Mouse (Mus musculus) limb, embryonic 11.5 days (tissue): ENCODE results near the gene Anapc11. TPM values are rescaled to one million over a fixed set of nuclear protein-coding genes. Genes with fewer than 3 reads are reported as not detected.
"Not testable (repeated sequence)": the region's sequence is repeated elsewhere in the genome, so short reads cannot be mapped to it uniquely, and the experiment has no call there.

Source experiments
- ATAC-seq: fragments of 200-750 bp; cut with Nextera tagmentation; 2 replicates; pipeline ENCODE4 v1.8.0; 2017; ENCODE audit warnings: low read depth; ENCODE audit not compliant: insufficient number of reproducible peaks, low FRiP score, low TSS enrichment
- DNase-seq: peaks from one replicate; pipeline ENCODE4 v3.0.0-alpha.2; 2015; ENCODE audit warnings: low spot score
- H3K27ac ChIP-seq: fragments of 300-500 bp; sonication (generic); replicated peaks from 2 replicates; pipeline ENCODE4 v1.5.1; 2014; ENCODE audit warnings: low read depth, mild to moderate bottlenecking, low read length
- H3K27me3 ChIP-seq: fragments of 300-500 bp; sonication (generic); 2 replicates; pipeline ENCODE4 v1.6.1; 2014; ENCODE audit warnings: mild to moderate bottlenecking, low read length, mixed read lengths; ENCODE audit not compliant: control insufficient read depth, insufficient read depth
- H3K36me3 ChIP-seq: fragments of 300-500 bp; sonication (generic); 2 replicates; pipeline ENCODE4 v1.6.1; 2014; ENCODE audit warnings: mild to moderate bottlenecking, low read length, moderate library complexity, mixed read lengths; ENCODE audit not compliant: control insufficient read depth, insufficient read depth
- H3K4me1 ChIP-seq: fragments of 300-500 bp; sonication (generic); 2 replicates; pipeline ENCODE4 v1.6.1; 2014; ENCODE audit warnings: low read length, mixed read lengths; ENCODE audit not compliant: control insufficient read depth, insufficient read depth
- H3K4me2 ChIP-seq: fragments of 300-500 bp; sonication (generic); 2 replicates; pipeline ENCODE4 v1.6.1; 2014; ENCODE audit warnings: low read depth, mild to moderate bottlenecking, moderate library complexity; ENCODE audit not compliant: severe bottlenecking
- H3K4me3 ChIP-seq: fragments of 300-500 bp; sonication (generic); 2 replicates; pipeline ENCODE4 v1.5.1; 2014; ENCODE audit warnings: low read depth, low read length
- H3K9ac ChIP-seq: fragments of 300-500 bp; sonication (generic); 2 replicates; pipeline ENCODE4 v1.6.1; 2014; ENCODE audit warnings: mild to moderate bottlenecking, low read length
- H3K9me3 ChIP-seq: fragments of 300-500 bp; sonication (generic); 2 replicates; pipeline ENCODE4 v1.6.1; 2016; ENCODE audit warnings: low read length; ENCODE audit not compliant: control insufficient read depth
- WGBS: fragments of 180-500 bp; shearing (Covaris S2); extraction: QIAGEN DNeasy Blood & Tissue Kit; methylation state at CpG from one replicate; pipeline ENCODE4 v1.1.7; 2014; 5-methylcytosine and 5-hydroxymethylcytosine counted together
- polyA plus RNA-seq: library from polyadenylated mRNA; unstranded; fragments of >200 nt; fragmentation: Nextera tagmentation; extraction: Ambion mirVana; gene quantifications from 2 replicates; pipeline ENCODE4 v1.2.1, GENCODE M21; 2014

Anapc11 gene
- polyA plus RNA-seq, 1 experiment from 2014 or later, result 223 TPM

GRCm38 (mm10) chr11:120582268-120582981, 15.8 kb upstream of the Anapc11 start:
- WGBS, result 81% methylated on average over 8 of the region's 8 CpGs
- Histone ChIP-seq H3K36me3 (peaks cover 31% of the 10 kb centered on the region), H3K9me3 (peaks cover 2% of the 10 kb centered on the region; the same call in 1 of the 2 replicates), H3K4me3 (peak overlapping the region; percentile 85), H3K9ac (peak overlapping the region; percentile 96), H3K27ac (peak overlapping the region; percentile 78), H3K4me1 (peaks cover 12% of the 10 kb centered on the region), H3K4me2 (peak overlapping the region; percentile 96), H3K27me3 (no peaks in the 10 kb centered on the region)
- no peak for DNase-seq
- no peak for ATAC-seq

DNA sequence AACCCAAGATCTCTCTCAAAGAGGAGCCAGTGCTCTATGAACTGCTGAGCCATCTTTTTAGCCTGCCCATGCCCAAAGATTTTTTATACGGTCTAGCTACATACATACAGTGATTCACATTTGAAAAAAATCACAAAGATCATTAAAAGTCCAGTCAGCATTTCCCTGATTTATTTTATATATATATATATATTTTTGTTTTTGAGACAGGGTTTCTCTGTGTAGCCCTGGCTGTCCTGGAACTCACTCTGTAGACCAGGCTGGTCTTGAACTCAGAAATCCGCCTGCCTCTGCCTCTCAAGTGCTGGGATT, 15.3 kb upstream of the Anapc11 start:
- H3K27me3 ChIP-seq, H3K9me3 ChIP-seq, H3K27ac ChIP-seq, H3K9ac ChIP-seq, H3K4me3 ChIP-seq, H3K4me2 ChIP-seq, ATAC-seq, DNase-seq: not testable (repeated sequence)
- WGBS, result 86% methylated on average over 2 of the region's 2 CpGs
- peaks cover 27% of the 10 kb centered on the region for H3K36me3 ChIP-seq
- H3K4me1 ChIP-seq, result peaks cover 12% of the 10 kb centered on the region

DNA sequence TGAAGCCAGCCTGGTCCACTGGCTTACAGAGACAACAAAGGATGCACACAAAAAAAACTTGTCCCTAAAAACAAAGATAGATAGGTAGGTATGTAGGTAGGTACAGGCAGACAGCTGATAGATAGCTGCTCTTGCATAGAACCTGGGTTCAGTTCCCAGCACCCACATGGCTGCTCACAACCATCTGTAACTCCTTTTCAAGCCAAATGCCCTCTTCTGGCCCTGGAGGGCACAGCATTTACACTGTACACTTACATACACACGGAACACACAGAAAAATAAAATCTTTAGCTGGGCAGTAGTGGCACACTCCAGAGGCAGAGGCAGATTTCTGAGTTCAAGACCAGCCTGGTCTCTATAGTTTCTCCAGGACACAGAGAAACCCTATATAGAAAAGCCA, 14.3 kb upstream of the Anapc11 start:
- WGBS, result 97% methylated on average over 1 of the region's 1 CpGs
- Histone ChIP-seq H3K9me3 (peaks cover 2% of the 10 kb centered on the region; the same call in 1 of the 2 replicates), H3K4me3 (no peak overlapping the region; the same call in 1 of the 2 replicates), H3K36me3 (peaks cover 20% of the 10 kb centered on the region), H3K9ac (no peak overlapping the region), H3K27me3 (no peaks in the 10 kb centered on the region), H3K4me1 (peaks cover 12% of the 10 kb centered on the region), H3K4me2 (no peak overlapping the region), H3K27ac (no peak overlapping the region)
- ATAC-seq (no peak), DNase-seq (no peak)

GRCm38 (mm10) chr11:120588531-120588930, 9.7 kb upstream of the Anapc11 start:
- DNase-seq, result no peak
- H3K27ac ChIP-seq, result no peak overlapping the region
- no peak for ATAC-seq
- 94% methylated on average over 6 of the region's 6 CpGs for WGBS
- H3K4me2 ChIP-seq, result no peak overlapping the region
- peaks cover 29% of the 10 kb centered on the region for H3K36me3 ChIP-seq
- H3K4me1 ChIP-seq, result no peaks in the 10 kb centered on the region
- peaks cover 2% of the 10 kb centered on the region; the same call in 1 of the 2 replicates for H3K9me3 ChIP-seq
- H3K9ac ChIP-seq, result no peak overlapping the region
- no peak overlapping the region for H3K4me3 ChIP-seq
- no peaks in the 10 kb centered on the region for H3K27me3 ChIP-seq

- H3K9ac ChIP-seq, result peak overlapping the region; percentile 100
- H3K4me1 ChIP-seq, result peaks cover 14% of the 10 kb centered on the region
- ATAC-seq (peak; percentile 29), DNase-seq (no peak)
- WGBS, result 5% methylated on average over 86 of the region's 99 CpGs
- peaks cover 29% of the 10 kb centered on the region for H3K36me3 ChIP-seq
- H3K27me3 ChIP-seq, result no peaks in the 10 kb centered on the region
- H3K4me3 ChIP-seq, result peak overlapping the region; percentile 96
- H3K27ac ChIP-seq, result peak overlapping the region; percentile 85
- peak overlapping the region; percentile 95 for H3K4me2 ChIP-seq
- H3K9me3 ChIP-seq, result no peaks in the 10 kb centered on the region
Measured at GRCm38 (mm10) chr11:120597240-120598235, 683 bp upstream of the Anapc11 start.

- Histone ChIP-seq H3K4me1 (peaks cover 14% of the 10 kb centered on the region), H3K9me3 (no peaks in the 10 kb centered on the region), H3K27ac (no peak overlapping the region), H3K36me3 (peaks cover 22% of the 10 kb centered on the region), H3K4me3 (peak overlapping the region; percentile 96), H3K27me3 (no peaks in the 10 kb centered on the region), H3K4me2 (peak overlapping the region; percentile 95), H3K9ac (peak overlapping the region; percentile 100)
- DNase-seq (no peak), ATAC-seq (no peak)
- WGBS, result 48% methylated on average over 17 of the region's 17 CpGs
Measured at GRCm38 (mm10) chr11:120598990-120599549, 849 bp downstream of the Anapc11 start.

DNA sequence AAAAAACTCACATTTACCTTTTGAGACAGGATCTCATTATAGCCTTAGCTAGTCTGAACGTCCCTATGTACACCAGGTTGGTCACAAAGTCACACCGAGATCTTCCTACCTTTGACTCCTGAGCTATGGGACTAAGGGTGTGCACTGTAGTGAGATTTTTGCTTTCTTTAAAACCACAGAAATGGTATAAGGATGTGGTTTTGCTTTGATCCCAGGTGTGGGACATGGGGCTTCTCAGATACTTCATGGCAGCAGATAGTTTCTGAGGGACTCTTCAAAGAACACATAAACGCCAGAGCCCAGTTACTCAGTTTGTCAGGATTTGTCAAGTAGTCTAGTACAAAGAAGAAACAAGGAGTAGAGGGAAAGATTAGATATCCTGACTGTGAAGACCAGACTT, 2.5 kb downstream of the Anapc11 start:
- no peak for DNase-seq
- H3K4me3 ChIP-seq, result no peak overlapping the region
- no peak overlapping the region for H3K4me2 ChIP-seq
- peaks cover 14% of the 10 kb centered on the region for H3K36me3 ChIP-seq
- H3K4me1 ChIP-seq, result peaks cover 14% of the 10 kb centered on the region
- no peak overlapping the region for H3K27ac ChIP-seq
- H3K9ac ChIP-seq, result no peak overlapping the region
- WGBS, result 90% methylated on average over 3 of the region's 3 CpGs
- no peak for ATAC-seq
- no peaks in the 10 kb centered on the region for H3K27me3 ChIP-seq
- H3K9me3 ChIP-seq, result no peaks in the 10 kb centered on the region

- H3K27ac ChIP-seq, result no peak overlapping the region
- ATAC-seq (no peak), DNase-seq (no peak)
- no peak overlapping the region for H3K9ac ChIP-seq
- no peak overlapping the region for H3K4me3 ChIP-seq
- H3K9me3 ChIP-seq, result no peaks in the 10 kb centered on the region
- peaks cover 12% of the 10 kb centered on the region for H3K36me3 ChIP-seq
- no peak overlapping the region for H3K4me2 ChIP-seq
- 0 out of 2 replicates have a peak, but pooled peaks cover 4% of the 10 kb centered on the region for H3K27me3 ChIP-seq
- 91% methylated on average over 2 of the region's 2 CpGs for WGBS
- peaks cover 6% of the 10 kb centered on the region for H3K4me1 ChIP-seq
Measured at GRCm38 (mm10) chr11:120603545-120603944, 5.3 kb downstream of the Anapc11 start.
